Mouse (Mus musculus) lung, adult 2 months (tissue): ENCODE measurements at regions not wholly inside any gene's neighbourhood (a gene's known extent, or its start where the extent isn't known, plus 50 kb on each side); places are given as distances from the start of the nearest gene placed in this dataset.

Experiments used
- DNase-seq: peaks from one replicate; pipeline ENCODE4 v3.0.0; 2022
- H3K4me1 ChIP-seq: fragments of 200-500 bp; 2 replicates; pipeline ENCODE4 v1.6.1; 2011; ENCODE audit warnings: low read length; ENCODE audit not compliant: control insufficient read depth, insufficient read depth
- H3K4me3 ChIP-seq: fragments of 200-500 bp; replicated peaks from 2 replicates; pipeline ENCODE3; 2011; ENCODE audit warnings: low read depth, mild to moderate bottlenecking, control low read depth, low read length; ENCODE audit errors: extremely low read depth
- CTCF ChIP-seq: fragments of 200-500 bp; IDR thresholded peaks from 2 replicates; pipeline ENCODE4 v1.5.1; 2011; ENCODE audit warnings: mild to moderate bottlenecking, low read length, control low read depth; ENCODE audit not compliant: insufficient read depth
- POLR2A ChIP-seq: fragments of 200-500 bp; IDR thresholded peaks from 2 replicates; pipeline ENCODE4 v1.6.1; 2011; ENCODE audit warnings: low read depth, mild to moderate bottlenecking, control low read depth, low read length, borderline replicate concordance; ENCODE audit errors: extremely low read depth
- WGBS: fragments of 180-500 bp; shearing (Covaris S2); methylation state at CpG from one replicate; pipeline ENCODE4 v1.1.7; 2018; 5-methylcytosine and 5-hydroxymethylcytosine counted together

DNA sequence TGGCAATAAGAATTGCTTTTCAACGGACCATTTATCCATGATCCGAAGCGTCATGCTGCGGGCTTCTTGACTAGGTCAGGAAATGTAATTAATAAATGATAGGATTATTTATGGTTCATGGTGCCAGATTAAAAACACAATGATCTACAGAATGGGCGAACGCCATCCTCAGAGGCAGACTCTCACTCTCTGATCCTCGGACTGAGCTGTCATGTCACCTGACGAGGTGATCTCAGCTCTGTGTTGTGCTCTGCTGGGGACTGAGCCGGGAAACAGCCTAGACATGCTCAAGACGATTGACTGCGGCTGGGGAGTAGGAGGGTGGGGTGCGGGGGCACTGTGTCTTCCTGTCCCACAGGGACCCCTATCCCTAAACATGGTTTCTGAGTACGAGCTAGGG is 217.4 kb upstream of the A230072I06Rik start:
- no peak for DNase-seq
- H3K4me1 ChIP-seq = no peaks in the 10 kb centered on the region
- H3K4me3 ChIP-seq = no peak overlapping the region
- WGBS = 68% methylated on average over 13 of the region's 13 CpGs
- TF ChIP-seq POLR2A (no peak), CTCF (no peak)

- WGBS = 62% methylated on average over 8 of the region's 8 CpGs
- no peak for DNase-seq
- no peaks in the 10 kb centered on the region for H3K4me1 ChIP-seq
- H3K4me3 ChIP-seq = no peak overlapping the region
- TF ChIP-seq CTCF (no peak), POLR2A (no peak)
Measured at GRCm38 (mm10) chr8:12062710-12063109, 215.9 kb upstream of the A230072I06Rik start.

DNA sequence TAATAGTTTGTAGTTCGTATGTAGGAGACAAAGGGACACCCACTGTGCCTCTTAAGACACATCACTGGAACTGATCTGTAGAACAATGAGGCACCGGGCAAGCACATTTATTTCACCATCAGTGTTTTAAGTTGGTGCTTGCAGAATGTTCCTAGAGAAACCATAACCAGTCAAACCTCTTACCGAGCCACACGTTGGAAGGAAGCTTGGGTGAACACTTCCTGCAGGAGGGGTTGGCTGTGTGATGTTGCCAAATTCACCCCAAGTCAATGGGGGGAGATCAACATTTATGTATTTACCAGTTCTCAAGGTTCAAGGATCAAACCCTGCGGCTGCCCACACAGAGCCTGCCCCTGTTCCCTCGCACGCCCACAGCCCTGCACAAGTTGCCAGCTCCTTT is 214.0 kb upstream of the A230072I06Rik start:
- Histone ChIP-seq H3K4me1 (no peaks in the 10 kb centered on the region), H3K4me3 (no peak overlapping the region)
- DNase-seq = no peak
- WGBS = 77% methylated on average over 7 of the region's 7 CpGs
- TF ChIP-seq POLR2A = no peak
- no peak for TF ChIP-seq CTCF

- TF ChIP-seq CTCF (no peak), POLR2A (no peak)
- 80% methylated on average over 10 of the region's 10 CpGs for WGBS
- DNase-seq = no peak
- Histone ChIP-seq H3K4me3 (no peak overlapping the region), H3K4me1 (peaks cover 3% of the 10 kb centered on the region; the same call in 1 of the 2 replicates)
Measured at GRCm38 (mm10) chr8:12066454-12066853, 212.2 kb upstream of the A230072I06Rik start.

DNA sequence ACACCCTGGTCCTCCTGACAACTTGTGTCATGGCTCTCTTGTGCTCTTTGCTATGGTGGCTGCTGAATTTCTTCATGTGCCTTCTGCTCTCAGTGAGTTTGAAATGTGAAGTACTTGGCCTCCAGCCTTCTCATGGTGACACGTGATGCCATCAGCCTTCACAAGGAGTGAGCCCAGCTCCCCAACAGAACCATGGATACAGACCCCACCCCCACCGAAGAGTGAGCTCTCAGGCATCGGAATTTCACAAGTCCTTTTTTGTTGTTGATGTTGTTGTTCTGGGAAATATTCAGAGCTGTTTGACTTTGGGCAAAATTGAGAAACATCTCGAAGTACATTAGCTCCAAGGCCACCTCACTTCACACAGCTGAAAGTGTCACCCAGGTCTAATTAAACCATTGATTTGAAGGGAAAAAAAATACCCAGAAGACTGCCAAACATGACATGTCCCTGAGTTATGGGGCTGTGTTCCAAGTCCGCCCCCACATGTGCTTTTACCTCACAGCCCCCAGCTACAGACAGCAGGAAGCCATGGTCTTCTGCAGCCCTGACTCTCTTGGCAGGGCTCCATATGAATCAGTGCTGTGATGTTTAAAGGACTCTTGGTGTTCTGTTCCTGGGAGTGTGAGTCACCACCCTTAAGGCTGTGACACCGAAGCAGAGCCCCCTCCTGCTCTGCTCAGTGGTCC is 205.2 kb upstream of the A230072I06Rik start:
- no peak overlapping the region for H3K4me3 ChIP-seq
- WGBS = 36% methylated on average over 6 of the region's 6 CpGs
- TF ChIP-seq POLR2A (no peak), CTCF (no peak)
- H3K4me1 ChIP-seq = peaks cover 8% of the 10 kb centered on the region; the same call in 1 of the 2 replicates
- peak; percentile 45 for DNase-seq

DNA sequence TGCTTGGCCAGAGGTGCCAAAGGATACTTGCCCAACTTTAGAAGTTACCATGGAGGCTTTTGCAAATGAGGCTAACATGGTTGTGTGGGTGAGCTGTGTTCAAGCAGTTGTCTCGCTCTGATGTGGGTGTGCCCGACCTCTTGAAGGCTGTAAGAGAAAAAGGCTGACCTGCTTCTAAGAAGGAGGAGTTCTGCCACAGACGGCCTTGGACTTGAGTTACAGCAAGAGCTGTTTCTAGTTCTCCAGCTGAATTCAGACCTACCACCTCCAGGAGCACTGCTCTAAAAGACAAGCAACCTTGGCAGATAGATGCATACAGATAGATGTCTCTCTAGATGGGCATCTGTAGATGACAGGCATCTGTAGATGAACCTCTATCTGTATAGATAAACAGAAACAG is 202.7 kb upstream of the A230072I06Rik start:
- TF ChIP-seq POLR2A = no peak
- no peak for TF ChIP-seq CTCF
- Histone ChIP-seq H3K4me3 (no peak overlapping the region), H3K4me1 (peaks cover 8% of the 10 kb centered on the region; the same call in 1 of the 2 replicates)
- DNase-seq = no peak
- 70% methylated on average over 3 of the region's 3 CpGs for WGBS

DNA sequence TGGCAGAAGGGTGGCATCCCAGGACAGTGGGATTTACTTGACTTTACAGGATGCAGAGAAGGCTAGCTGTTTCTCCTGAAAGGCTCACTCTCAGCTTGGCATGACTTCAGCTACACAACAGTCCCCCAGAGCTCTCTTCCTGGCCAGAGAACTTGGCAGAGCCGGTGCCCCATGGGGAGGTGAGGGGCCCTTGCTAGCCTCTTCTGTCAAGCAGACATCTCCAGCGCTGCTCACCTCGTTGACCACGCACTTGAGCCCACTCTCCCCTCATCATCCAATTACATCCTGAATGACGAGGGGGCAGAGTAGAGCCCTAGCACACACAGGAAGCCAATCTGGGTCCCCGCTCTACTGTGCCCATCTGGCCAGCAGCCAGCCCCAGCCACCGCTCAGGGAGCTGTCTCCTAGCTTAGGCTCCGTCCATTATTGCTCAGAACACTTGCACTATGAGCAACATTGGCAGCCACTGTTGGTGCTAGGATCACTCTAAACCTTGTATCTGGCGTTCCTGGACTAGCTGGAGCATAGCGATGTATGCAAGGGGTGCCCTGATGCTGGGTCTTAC is 201.7 kb upstream of the A230072I06Rik start:
- H3K4me1 ChIP-seq = 0 out of 2 replicates have a peak, but pooled peaks cover 4% of the 10 kb centered on the region
- WGBS = 40% methylated on average over 10 of the region's 10 CpGs
- TF ChIP-seq CTCF = no peak
- no peak for TF ChIP-seq POLR2A
- no peak overlapping the region for H3K4me3 ChIP-seq
- DNase-seq = no peak

DNA sequence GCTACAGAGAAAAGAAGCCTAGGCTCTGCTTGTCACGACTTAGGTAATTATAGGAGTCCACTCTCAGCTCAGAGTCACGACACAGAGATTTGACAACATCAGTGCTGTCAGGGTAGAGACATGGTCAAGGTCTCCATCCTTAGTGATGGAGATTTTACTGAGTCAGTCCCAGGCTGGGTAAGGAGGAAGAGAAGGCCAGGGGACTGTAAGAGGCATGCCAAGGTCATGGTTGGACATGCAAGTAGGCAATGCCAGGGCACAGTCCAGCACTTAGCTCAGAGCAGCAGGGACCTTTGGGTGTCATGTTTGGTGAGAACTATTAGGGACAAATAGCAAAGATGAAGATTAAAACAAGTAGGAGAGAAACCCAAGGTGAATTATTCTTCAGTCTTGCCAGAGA is 200.7 kb upstream of the A230072I06Rik start:
- no peak for DNase-seq
- TF ChIP-seq POLR2A (no peak), CTCF (no peak)
- WGBS = 84% methylated on average over 2 of the region's 2 CpGs
- no peak overlapping the region for H3K4me3 ChIP-seq
- 0 out of 2 replicates have a peak, but pooled peaks cover 4% of the 10 kb centered on the region for H3K4me1 ChIP-seq

DNA sequence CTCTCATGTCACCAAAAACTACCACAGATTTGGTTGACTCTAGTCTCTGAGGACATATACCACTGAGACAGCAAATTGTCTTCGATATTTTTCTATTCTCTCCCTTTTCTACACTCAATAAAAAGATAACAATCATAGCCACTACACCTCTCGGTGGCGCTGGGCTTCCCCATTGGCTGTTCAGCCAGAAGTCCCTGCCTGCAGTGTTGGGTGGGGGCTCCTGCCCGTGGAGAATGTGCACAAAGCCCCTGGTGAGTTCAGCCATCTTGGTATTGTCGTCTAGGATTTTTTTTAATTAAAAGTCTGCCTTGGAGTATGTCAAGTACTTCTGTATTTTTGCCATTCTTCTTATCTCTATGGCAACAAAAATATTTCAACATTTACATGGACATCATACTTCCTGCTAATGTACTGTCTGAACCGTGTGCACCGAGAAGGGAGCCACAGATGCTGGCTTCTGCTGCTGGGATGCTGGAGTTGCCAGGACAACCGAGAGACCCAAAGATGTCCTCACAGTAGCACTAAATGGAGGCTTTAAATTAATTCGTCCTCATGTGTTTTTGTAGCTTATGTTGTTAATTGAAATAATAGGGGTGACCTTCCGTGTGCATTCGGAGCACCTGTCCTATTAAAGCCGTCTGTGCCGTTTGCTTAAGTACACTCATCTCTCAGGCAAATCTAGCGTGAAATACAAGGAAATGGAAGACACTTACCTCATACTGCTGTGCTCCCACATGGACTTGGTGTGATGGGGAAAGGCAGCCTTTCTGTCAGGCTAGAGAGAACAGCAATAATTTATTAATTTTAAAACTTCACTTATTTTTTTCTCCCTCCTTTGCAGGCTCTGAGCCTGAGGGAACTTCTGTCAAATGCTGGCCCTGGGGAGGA is 199.7 kb upstream of the A230072I06Rik start:
- no peak for TF ChIP-seq POLR2A
- 76% methylated on average over 14 of the region's 14 CpGs for WGBS
- no peak overlapping the region for H3K4me3 ChIP-seq
- 0 out of 2 replicates have a peak, but pooled peaks cover 4% of the 10 kb centered on the region for H3K4me1 ChIP-seq
- DNase-seq = no peak

- Histone ChIP-seq H3K4me1 (0 out of 2 replicates have a peak, but pooled peaks cover 4% of the 10 kb centered on the region), H3K4me3 (no peak overlapping the region)
- no peak for DNase-seq
- no peak for TF ChIP-seq POLR2A
- no peak for TF ChIP-seq CTCF
- WGBS = 93% methylated on average over 5 of the region's 5 CpGs
Measured at GRCm38 (mm10) chr8:12081536-12081935, 197.1 kb upstream of the A230072I06Rik start.
